Mouse (Mus musculus): ENCODE results near the gene Mpst.
A peak's percentile ranks its signal among the peaks of the same experiment; 100 is the strongest.

Gene Mpst

DNA sequence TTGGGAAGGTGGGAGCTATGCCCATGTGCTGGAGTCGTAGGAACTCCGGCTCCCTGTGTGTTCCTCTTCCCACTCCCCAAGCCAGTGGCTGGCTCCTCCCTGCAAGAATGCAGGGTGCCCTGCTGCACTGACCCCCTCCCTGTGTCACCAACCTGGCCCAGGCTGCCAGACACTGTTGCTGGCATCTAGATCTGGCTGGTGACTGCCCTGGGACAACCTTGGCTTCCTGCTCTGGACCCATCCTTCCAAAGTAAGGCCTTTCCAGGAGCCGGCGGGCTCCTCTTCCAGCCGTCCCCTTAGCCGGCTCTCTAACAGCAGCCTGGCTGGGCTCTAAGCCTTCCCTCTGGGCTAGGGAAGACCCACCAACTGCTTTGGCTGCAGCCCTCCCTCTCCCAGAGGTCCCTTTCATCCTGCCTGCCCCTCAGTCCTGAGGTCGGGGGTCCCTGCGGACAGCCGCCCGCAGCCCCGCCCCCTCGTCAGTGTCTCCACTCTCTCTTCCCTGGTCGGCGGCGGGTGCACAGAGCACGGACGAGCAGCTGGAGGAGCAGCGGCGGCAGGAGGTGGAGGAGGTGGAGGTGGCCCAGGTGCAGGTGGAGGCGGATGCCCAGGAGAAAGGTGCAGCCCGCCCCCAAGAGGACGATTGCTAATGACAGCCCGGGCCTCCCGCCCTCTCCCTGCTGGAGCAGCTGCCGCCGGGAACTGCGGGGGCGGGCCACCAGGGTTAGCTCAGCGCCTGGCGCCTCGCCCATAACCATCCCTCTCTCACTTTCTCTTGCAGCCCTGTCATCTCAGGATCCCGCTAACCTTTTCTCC lies 30.4 kb downstream of the Mpst start:
- DNase-seq (ENCODE audit: low read depth, low spot score), result peak; percentile 96

- DNase-seq (ENCODE audit: low read depth, low spot score), result peak; percentile 81
These were observed 31.2 kb downstream of the Mpst start for GRCm38 (mm10) chr15:78437237-78438017.

GRCm38 (mm10) chr15:78438018-78438394 lies 31.8 kb downstream of the Mpst start:
- no peak for DNase-seq (ENCODE audit: low read depth, low spot score)

- DNase-seq (ENCODE audit: low read depth, low spot score), result no peak
These were observed 32.3 kb downstream of the Mpst start for GRCm38 (mm10) chr15:78438505-78438904.

DNA sequence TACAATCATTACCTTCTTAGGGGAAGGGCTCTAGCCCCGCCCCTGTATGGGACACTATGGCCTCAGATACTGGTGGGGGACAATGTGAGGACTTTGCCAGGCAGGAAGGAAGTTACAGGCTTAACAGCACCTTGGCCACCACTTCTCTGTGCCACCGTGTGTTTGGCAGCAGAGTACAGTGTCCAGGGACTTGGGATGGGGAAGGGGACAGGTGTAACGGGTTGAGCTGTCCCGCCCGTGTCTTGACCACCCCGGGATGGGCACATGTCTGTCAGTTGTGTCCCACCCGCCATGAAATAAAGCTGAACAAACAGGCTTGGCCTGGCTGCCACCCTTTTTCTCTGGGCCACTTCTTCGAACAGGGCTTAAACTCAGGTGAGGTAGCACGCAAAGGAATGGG lies 32.8 kb downstream of the Mpst start:
- DNase-seq (ENCODE audit: low read depth, low spot score), result no peak

GRCm38 (mm10) chr15:78442231-78442630 lies 36.0 kb downstream of the Mpst start:
- no peak for DNase-seq (ENCODE audit: low read depth, low spot score)

DNA sequence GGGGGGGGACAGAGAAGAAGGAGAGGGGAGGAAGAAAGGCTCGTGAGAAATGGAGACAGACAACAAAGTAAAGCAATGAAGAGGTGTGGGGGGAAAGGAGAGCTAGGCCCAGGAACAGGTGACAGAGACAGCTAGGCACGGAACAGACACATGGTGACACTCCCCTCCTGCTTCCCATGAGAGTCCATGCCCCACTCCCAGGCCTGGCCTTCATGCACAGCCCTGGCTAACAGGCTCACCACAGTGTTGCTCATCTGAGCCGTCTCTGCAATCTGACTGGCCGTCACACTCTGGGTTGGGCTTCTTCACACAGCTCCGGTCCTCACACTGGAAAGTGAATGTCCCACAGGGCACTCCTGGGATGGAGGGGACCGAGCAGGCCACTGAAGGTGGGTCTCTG lies 37.6 kb downstream of the Mpst start:
- DNase-seq (ENCODE audit: low read depth, low spot score), result no peak

DNA sequence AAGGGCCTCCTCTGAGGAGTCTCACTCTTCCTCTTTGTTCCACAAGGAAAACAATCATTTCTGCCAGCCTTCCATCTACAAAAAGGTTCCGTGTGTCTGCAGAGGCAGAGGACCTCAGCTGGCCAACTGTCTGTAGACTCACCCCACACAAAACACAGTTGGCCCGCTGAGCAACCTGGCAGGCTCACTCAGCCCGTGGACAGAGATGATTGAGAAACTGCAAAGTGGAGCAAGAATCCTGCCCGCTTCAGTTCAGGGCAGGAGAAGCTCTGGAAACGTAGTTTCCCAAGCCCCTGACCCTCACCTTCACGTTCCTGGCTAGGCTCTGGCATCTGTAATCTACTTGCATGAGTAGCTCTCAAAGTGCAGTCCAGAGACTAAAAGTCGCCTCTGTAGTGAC lies 40.9 kb downstream of the Mpst start:
- DNase-seq (ENCODE audit: low read depth, low spot score), result no peak

- DNase-seq (ENCODE audit: low read depth, low spot score), result peak; percentile 94
These were observed 41.7 kb downstream of the Mpst start for GRCm38 (mm10) chr15:78447746-78448535.

GRCm38 (mm10) chr15:78449131-78449530 lies 42.9 kb downstream of the Mpst start:
- no peak for DNase-seq (ENCODE audit: low read depth, low spot score)

- peak; percentile 91 for DNase-seq (ENCODE audit: low read depth, low spot score)
These were observed 43.6 kb downstream of the Mpst start for GRCm38 (mm10) chr15:78449694-78450418.

DNA sequence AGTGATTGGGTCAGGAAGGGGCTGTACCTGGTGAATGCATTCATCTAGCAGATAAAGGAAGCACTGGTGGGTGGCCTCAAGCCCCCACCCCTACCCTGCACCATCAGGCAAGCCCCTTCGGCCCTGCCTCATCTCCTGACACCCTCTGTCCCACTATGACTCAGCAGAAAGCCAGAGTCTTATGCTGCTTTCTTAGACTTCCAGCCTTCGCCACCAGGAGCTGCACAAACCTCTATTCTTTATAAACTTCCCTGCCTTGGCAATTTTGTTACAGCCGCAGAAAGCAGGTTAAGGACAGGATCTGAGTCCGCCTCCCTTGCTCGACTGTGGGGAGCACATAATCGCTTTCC lies 44.2 kb downstream of the Mpst start:
- no peak for DNase-seq (ENCODE audit: low read depth, low spot score)

- DNase-seq (ENCODE audit: low read depth, low spot score), result no peak
These were observed 45.0 kb downstream of the Mpst start for GRCm38 (mm10) chr15:78451201-78451600.

GRCm38 (mm10) chr15:78452929-78453328 lies 46.7 kb downstream of the Mpst start:
- no peak for DNase-seq (ENCODE audit: low read depth, low spot score)

GRCm38 (mm10) chr15:78455168-78455567 lies 49.0 kb downstream of the Mpst start:
- DNase-seq (ENCODE audit: low read depth, low spot score), result no peak

- no peak for DNase-seq (ENCODE audit: low read depth, low spot score)
These were observed 49.8 kb downstream of the Mpst start for GRCm38 (mm10) chr15:78456051-78456450.

DNA sequence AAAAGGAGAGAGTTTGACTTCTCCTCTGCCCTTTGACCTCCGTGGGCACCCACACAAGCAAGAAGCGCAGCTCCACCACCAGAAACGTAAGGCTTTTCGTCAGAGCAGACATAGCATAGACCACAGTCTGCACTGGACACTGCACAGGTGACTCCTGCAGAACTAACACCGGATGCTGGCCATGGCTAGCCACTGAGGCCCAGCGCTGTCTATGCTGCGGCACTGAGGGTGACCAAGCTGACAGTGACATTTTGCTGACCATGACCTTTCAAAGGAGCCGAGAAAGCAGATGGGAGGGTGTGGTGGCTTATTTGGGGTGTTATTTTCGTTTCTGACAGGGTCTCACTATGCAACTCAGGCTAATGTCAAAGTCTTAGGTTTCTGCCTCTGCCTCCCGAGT lies 51.0 kb downstream of the Mpst start:
- no peak for DNase-seq (ENCODE audit: low read depth, low spot score)

- no peak for DNase-seq (ENCODE audit: low read depth, low spot score)
These were observed 56.8 kb downstream of the Mpst start for GRCm38 (mm10) chr15:78462981-78463380.
